Mouse (Mus musculus): ENCODE measurements around the gene Acap2.

DNA sequence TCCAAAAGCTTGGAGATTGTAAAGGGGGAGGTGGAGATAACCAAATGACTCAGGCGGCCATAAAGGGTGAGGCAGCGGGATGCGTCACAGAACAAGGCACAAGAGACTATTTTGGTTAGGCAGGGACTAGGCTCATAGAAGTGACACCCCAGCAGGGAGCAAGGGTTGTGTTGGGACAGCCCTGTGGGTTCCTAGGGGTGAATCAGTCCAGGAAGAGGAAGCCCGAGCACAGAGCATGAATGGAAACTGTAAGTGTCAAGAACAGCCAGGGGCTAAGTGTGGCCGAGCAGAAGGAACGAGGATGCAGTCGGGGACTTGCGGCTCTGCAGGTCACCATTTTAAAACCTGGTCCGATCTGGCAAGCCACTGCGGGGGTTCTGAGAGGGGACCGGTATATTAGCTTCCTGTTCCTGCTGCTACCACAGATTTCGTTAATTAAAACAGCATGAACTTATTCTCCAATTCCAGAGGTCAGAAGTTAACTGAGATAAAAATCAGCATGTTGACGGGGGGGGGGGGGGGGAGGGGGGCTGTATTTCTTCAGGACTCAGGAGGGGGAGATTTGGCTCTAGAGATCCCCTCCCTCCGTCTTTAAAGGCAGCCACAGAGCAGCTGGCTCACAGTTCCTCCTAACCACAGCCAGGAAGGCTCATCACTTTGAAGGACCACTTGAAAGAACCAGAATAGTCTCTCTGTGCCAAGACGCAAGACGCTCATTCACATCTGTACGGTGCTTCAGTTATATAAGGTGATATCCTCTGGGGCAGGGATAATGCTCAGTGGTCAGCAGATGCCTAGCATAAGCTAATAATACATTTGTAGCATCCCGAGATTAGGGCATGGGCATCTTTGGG is 34.6 kb upstream of the Acap2 start:
- TF ChIP-seq CTCF (IDR thresholded peaks at IDR 0.05 in 2 of 3, conservative IDR thresholded peaks at IDR 0.05 in 1 of 3; ENCODE audit: control insufficient read depth in 1 of 3, insufficient read depth in 1 of 3, low read depth in 2 of 3, low read length in 3 of 3, poor library complexity in 1 of 3, severe bottlenecking in 1 of 3) (no peak), TCF12 (IDR thresholded peaks at IDR 0.05; ENCODE audit: low read depth, low read length) (no peak), SMC3 (IDR thresholded peaks at IDR 0.05; ENCODE audit: low read depth, low read length) (no peak), MEF2A (IDR thresholded peaks at IDR 0.05; ENCODE audit: extremely low read depth, insufficient replicate concordance, low read depth, low read length, poor library complexity, severe bottlenecking) (no peak), CHD1 (IDR thresholded peaks at IDR 0.05; ENCODE audit: low read depth, low read length) (no peak), RCOR1 (IDR thresholded peaks at IDR 0.05; ENCODE audit: low read depth, low read length) (no peak), E2F4 (IDR thresholded peaks at IDR 0.05; ENCODE audit: borderline replicate concordance, low read depth, low read length) (no peak), EP300 (IDR thresholded peaks at IDR 0.05; ENCODE audit: low read depth in 1 of 2, low read length in 2 of 2) (no peak), MAX (IDR thresholded peaks at IDR 0.05; ENCODE audit: low read length) (no peak), POLR2A (IDR thresholded peaks at IDR 0.05; ENCODE audit: control insufficient read depth in 1 of 2, insufficient read depth in 1 of 2, low read depth in 1 of 2, low read length in 2 of 2, poor library complexity in 1 of 2) (no peak), ZNF384 (IDR thresholded peaks at IDR 0.05; ENCODE audit: low read depth, low read length) (no peak), GATA1 (IDR thresholded peaks at IDR 0.05; ENCODE audit: low read depth, low read length) (no peak), NELFE (IDR thresholded peaks at IDR 0.05; ENCODE audit: low read depth, low read length) (no peak), JUND (IDR thresholded peaks at IDR 0.05; ENCODE audit: low read depth, low read length) (no peak)
